Mouse (Mus musculus): ENCODE results near the gene Tnfsf14. TPM values are rescaled to one million over a fixed set of nuclear protein-coding genes. Genes with fewer than 3 reads are reported as not detected.

Tnfsf14 gene
- total and polyA plus RNA-seq, 3 experiments = 10.6 to 15.4 (median 14.6) TPM

DNA sequence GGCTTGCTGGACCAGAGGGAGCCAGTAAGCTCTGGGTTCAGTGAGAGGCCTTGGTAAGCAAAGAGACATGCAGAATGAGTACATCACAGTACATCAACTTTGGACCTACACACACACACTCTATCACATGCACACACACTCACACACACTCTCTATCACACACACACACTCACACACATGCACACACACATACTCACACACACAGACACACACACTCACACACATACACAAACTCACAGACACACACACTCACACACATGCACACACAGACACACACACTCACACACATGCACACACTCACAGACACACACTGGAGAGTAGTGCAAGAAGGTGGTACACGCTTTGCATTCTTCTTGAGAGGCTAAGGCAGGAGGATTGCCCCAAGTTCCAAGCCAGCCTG lies 38.2 kb upstream of the Tnfsf14 start:
- dilution Hi-C loops (cut with MboI; ENCODE audit: extremely low pct_ligation_motif_present, extremely low pct_unique_long_range_greater_than_20kb, low sequenced_read_pairs) = no loop called here
- H3K36me3 ChIP-seq (replicated peaks in 1 of 2; ENCODE audit: control insufficient read depth in 1 of 2, insufficient read depth in 1 of 2, low read length in 1 of 2) = peaks cover 28 to 37% of the 10 kb centered on the region in 2 experiments
- no peaks in the 10 kb centered on the region for H3K79me2 ChIP-seq (replicated peaks; ENCODE audit: control insufficient read depth, extremely low read depth, insufficient read depth, poor library complexity, severe bottlenecking)
- no peaks in the 10 kb centered on the region for H3K27me3 ChIP-seq (replicated peaks)
- H3K4me3 ChIP-seq (replicated peaks in 1 of 3; ENCODE audit: low read depth in 2 of 3, low read length in 2 of 3, poor library complexity in 1 of 3) = no peak overlapping the region
- in situ Hi-C loops (cut with MboI; ENCODE audit: low pct_ligation_motif_present, low pct_unique_long_range_greater_than_20kb, low sequenced_read_pairs) = no loop called here
- H3K27ac ChIP-seq (ENCODE audit: insufficient read depth, low read depth) = no peak overlapping the region
- no peak overlapping the region for H3K4me2 ChIP-seq (ENCODE audit: insufficient read depth, low read depth, poor library complexity, severe bottlenecking)
- TF ChIP-seq BHLHE40 (IDR thresholded peaks at IDR 0.05; ENCODE audit: low read depth, low read length) (no peak), KAT2A (IDR thresholded peaks at IDR 0.05; ENCODE audit: insufficient replicate concordance, low read length) (no peak), CHD2 (IDR thresholded peaks at IDR 0.05; ENCODE audit: low read length) (no peak), HCFC1 (IDR thresholded peaks at IDR 0.05; ENCODE audit: low read depth, low read length) (no peak), ELF1 (IDR thresholded peaks at IDR 0.05; ENCODE audit: low read depth, low read length) (no peak), ETS1 (conservative IDR thresholded peaks at IDR 0.05; ENCODE audit: low read depth, low read length) (no peak), ZMIZ1 (IDR thresholded peaks at IDR 0.05; ENCODE audit: low read depth, low read length) (no peak), NRF1 (IDR thresholded peaks at IDR 0.05; ENCODE audit: low read depth, low read length) (no peak), TCF12 (IDR thresholded peaks at IDR 0.05; ENCODE audit: low read depth, low read length) (no peak), USF1 (IDR thresholded peaks at IDR 0.05; ENCODE audit: low read depth, low read length) (no peak), SIN3A (IDR thresholded peaks at IDR 0.05; ENCODE audit: low read length) (no peak), IRF4 (IDR thresholded peaks at IDR 0.05; ENCODE audit: low read depth, low read length) (no peak), NELFE (IDR thresholded peaks at IDR 0.05; ENCODE audit: low read depth, low read length) (no peak), POLR2A (IDR thresholded peaks at IDR 0.05; ENCODE audit: low read depth, low read length) (no peak), MAFK (IDR thresholded peaks at IDR 0.05; ENCODE audit: insufficient replicate concordance, low read length) (no peak), ZKSCAN1 (IDR thresholded peaks at IDR 0.05; ENCODE audit: borderline replicate concordance, low read depth, low read length) (no peak), RAD21 (IDR thresholded peaks at IDR 0.05; ENCODE audit: low read depth, low read length) (no peak), MYC (IDR thresholded peaks at IDR 0.05; ENCODE audit: low read depth, low read length) (no peak), ZNF384 (IDR thresholded peaks at IDR 0.05; ENCODE audit: low read depth, low read length) (no peak), RCOR1 (conservative IDR thresholded peaks at IDR 0.05; ENCODE audit: low read depth, low read length) (no peak)
- no peak overlapping the region for H3K9ac ChIP-seq (ENCODE audit: insufficient read depth, low read depth)
- H3K9me3 ChIP-seq (replicated peaks; ENCODE audit: low read length) = no peaks in the 10 kb centered on the region
- H3K4me1 ChIP-seq (ENCODE audit: control insufficient read depth in 1 of 2, insufficient read depth in 2 of 2) = peaks cover 3 to 15% of the 10 kb centered on the region in 2 experiments; a peak in 3 of 4 replicates
- DNase-seq (ENCODE audit: extremely low read depth) = no peak

DNA sequence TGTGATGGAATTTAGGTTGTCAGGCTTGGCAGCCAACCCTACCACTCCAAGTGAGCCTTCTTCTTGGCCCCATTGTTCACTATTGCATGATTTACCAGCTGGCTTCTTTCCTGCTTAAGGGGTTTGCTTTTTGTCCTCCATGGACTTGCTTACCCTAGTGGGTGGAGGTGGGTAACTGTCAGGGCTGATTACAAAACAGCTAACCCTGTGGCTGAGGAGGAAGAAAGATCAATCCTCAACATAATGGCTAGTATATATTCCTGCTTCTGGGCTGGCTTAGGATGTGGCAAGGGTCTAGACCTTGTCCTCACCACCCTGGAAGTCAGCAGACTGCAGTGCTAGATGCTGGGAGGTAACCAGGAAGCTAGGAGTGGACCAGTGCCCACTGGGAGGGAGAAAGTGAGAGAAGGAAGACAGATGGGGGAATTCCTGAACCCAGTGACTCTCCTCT lies 37.4 kb upstream of the Tnfsf14 start:
- no peak overlapping the region for H3K4me2 ChIP-seq (ENCODE audit: insufficient read depth, low read depth, poor library complexity, severe bottlenecking)
- no peak for TF ChIP-seq MAFK (IDR thresholded peaks at IDR 0.05; ENCODE audit: insufficient replicate concordance, low read length)
- TF ChIP-seq USF1 (IDR thresholded peaks at IDR 0.05; ENCODE audit: low read depth, low read length) = no peak
- TF ChIP-seq CTCF (conservative IDR thresholded peaks at IDR 0.05 in 1 of 2, IDR thresholded peaks at IDR 0.05 in 1 of 2; ENCODE audit: low read depth in 2 of 2, low read length in 2 of 2) = no peak
- no peak for TF ChIP-seq NRF1 (IDR thresholded peaks at IDR 0.05; ENCODE audit: low read depth, low read length)
- no peak for TF ChIP-seq ZNF384 (IDR thresholded peaks at IDR 0.05; ENCODE audit: low read depth, low read length)
- TF ChIP-seq ZKSCAN1 (IDR thresholded peaks at IDR 0.05; ENCODE audit: borderline replicate concordance, low read depth, low read length) = no peak
- no peak for TF ChIP-seq ELF1 (IDR thresholded peaks at IDR 0.05; ENCODE audit: low read depth, low read length)
- no peak for TF ChIP-seq ETS1 (conservative IDR thresholded peaks at IDR 0.05; ENCODE audit: low read depth, low read length)
- TF ChIP-seq UBTF (IDR thresholded peaks at IDR 0.05; ENCODE audit: low read depth, low read length) = no peak
- no peak for TF ChIP-seq HCFC1 (IDR thresholded peaks at IDR 0.05; ENCODE audit: low read depth, low read length)
- no peak for TF ChIP-seq TCF12 (IDR thresholded peaks at IDR 0.05; ENCODE audit: low read depth, low read length)
- no peak for TF ChIP-seq NELFE (IDR thresholded peaks at IDR 0.05; ENCODE audit: low read depth, low read length)
- no peak for TF ChIP-seq MEF2A (IDR thresholded peaks at IDR 0.05; ENCODE audit: borderline replicate concordance, low read depth, low read length)
- TF ChIP-seq CHD1 (IDR thresholded peaks at IDR 0.05; ENCODE audit: low read depth, low read length) = no peak
- TF ChIP-seq JUN (IDR thresholded peaks at IDR 0.05; ENCODE audit: insufficient read depth, low read depth, low read length) = no peak
- TF ChIP-seq KAT2A (IDR thresholded peaks at IDR 0.05; ENCODE audit: insufficient replicate concordance, low read length) = no peak
- TF ChIP-seq MYC (IDR thresholded peaks at IDR 0.05; ENCODE audit: low read depth, low read length) = no peak
- TF ChIP-seq EP300 (IDR thresholded peaks at IDR 0.05; ENCODE audit: low read length) = no peak
- no peak for TF ChIP-seq MAX (IDR thresholded peaks at IDR 0.05; ENCODE audit: low read length)
- TF ChIP-seq RCOR1 (conservative IDR thresholded peaks at IDR 0.05; ENCODE audit: low read depth, low read length) = no peak
- dilution Hi-C loops (cut with MboI; ENCODE audit: extremely low pct_ligation_motif_present, extremely low pct_unique_long_range_greater_than_20kb, low sequenced_read_pairs) = no loop called here

More for the DNA sequence above, 37.4 kb upstream of the Tnfsf14 start:
- no peaks in the 10 kb centered on the region for H3K27me3 ChIP-seq (replicated peaks)
- no peak for DNase-seq (ENCODE audit: extremely low read depth)
- in situ Hi-C loops (cut with MboI; ENCODE audit: low pct_ligation_motif_present, low pct_unique_long_range_greater_than_20kb, low sequenced_read_pairs) = no loop called here
- peaks cover 20 to 29% of the 10 kb centered on the region in 2 experiments for H3K36me3 ChIP-seq (replicated peaks in 1 of 2; ENCODE audit: control insufficient read depth in 1 of 2, insufficient read depth in 1 of 2, low read length in 1 of 2)
- no peak overlapping the region for H3K4me3 ChIP-seq (replicated peaks in 1 of 3; ENCODE audit: low read depth in 2 of 3, low read length in 2 of 3, poor library complexity in 1 of 3)
- no peaks in the 10 kb centered on the region for H3K9me3 ChIP-seq (replicated peaks; ENCODE audit: low read length)
- H3K9ac ChIP-seq (ENCODE audit: insufficient read depth, low read depth) = no peak overlapping the region
- no peaks in the 10 kb centered on the region for H3K79me2 ChIP-seq (replicated peaks; ENCODE audit: control insufficient read depth, extremely low read depth, insufficient read depth, poor library complexity, severe bottlenecking)
- H3K27ac ChIP-seq (ENCODE audit: insufficient read depth, low read depth) = no peak overlapping the region
- peaks cover 3 to 13% of the 10 kb centered on the region in 2 experiments; a peak in 3 of 4 replicates for H3K4me1 ChIP-seq (ENCODE audit: control insufficient read depth in 1 of 2, insufficient read depth in 2 of 2)

Data from CH12.LX (cell line).